Mouse (Mus musculus) thymus, postnatal 0 days (tissue): Measurements from ENCODE around the gene P2rx3. TPM values are rescaled to one million over a fixed set of nuclear protein-coding genes. Genes with fewer than 3 reads are reported as not detected.
A peak's percentile ranks its signal among the peaks of the same experiment; 100 is the strongest.

Experiments
- DNase-seq: peaks from one replicate; pipeline ENCODE4 v3.0.0-alpha.2; 2015; ENCODE audit warnings: low spot score
- polyA plus RNA-seq: library from polyadenylated mRNA; unstranded; fragments of >200 nt; fragmentation: Nextera tagmentation; extraction: Ambion mirVana; gene quantifications from 2 replicates; pipeline ENCODE4 v1.2.1, GENCODE M21; 2015

Gene P2rx3
- 0.30 and 0.31 TPM in 2 replicates for polyA plus RNA-seq

- peak; percentile 95 for DNase-seq
Observed at GRCm38 (mm10) chr2:85037047-85038026, at the start of gene P2rx3, which contains the start of gene Ssrp1. TSS of gene P2rx3 (minus strand) at chr2:85037462. TSS of gene Ssrp1 (plus strand) at chr2:85037234.

- DNase-seq, result no peak
Observed at GRCm38 (mm10) chr2:85073751-85074150, 36.5 kb upstream of the P2rx3 start.

GRCm38 (mm10) chr2:85071921-85072320, 34.7 kb upstream of the P2rx3 start:
- no peak for DNase-seq

- DNase-seq, result no peak
Observed at GRCm38 (mm10) chr2:85070086-85070485, 32.8 kb upstream of the P2rx3 start.

- DNase-seq, result no peak
Observed at GRCm38 (mm10) chr2:85068626-85069025, 31.4 kb upstream of the P2rx3 start.

GRCm38 (mm10) chr2:85067903-85068625, 30.8 kb upstream of the P2rx3 start:
- DNase-seq, result no peak

GRCm38 (mm10) chr2:85066937-85067336, 29.7 kb upstream of the P2rx3 start:
- no peak for DNase-seq

- no peak for DNase-seq
Observed at GRCm38 (mm10) chr2:85065141-85065875, 28.0 kb upstream of the P2rx3 start.

GRCm38 (mm10) chr2:85061107-85061541, 23.9 kb upstream of the P2rx3 start:
- DNase-seq, result no peak

- peak; percentile 32 for DNase-seq
Observed at GRCm38 (mm10) chr2:85060591-85061060, 23.4 kb upstream of the P2rx3 start.

GRCm38 (mm10) chr2:85059677-85060076, 22.4 kb upstream of the P2rx3 start:
- no peak for DNase-seq

- DNase-seq, result no peak
Observed at GRCm38 (mm10) chr2:85056711-85057110, 19.4 kb upstream of the P2rx3 start.

GRCm38 (mm10) chr2:85053192-85053816, 16.0 kb upstream of the P2rx3 start:
- DNase-seq, result no peak

- DNase-seq, result no peak
Observed at GRCm38 (mm10) chr2:85050746-85051145, 13.5 kb upstream of the P2rx3 start.

GRCm38 (mm10) chr2:85050001-85050634, 12.9 kb upstream of the P2rx3 start:
- DNase-seq, result no peak

GRCm38 (mm10) chr2:85049277-85049676, 12.0 kb upstream of the P2rx3 start:
- no peak for DNase-seq

- peak; percentile 62 for DNase-seq
Observed at GRCm38 (mm10) chr2:85048168-85048751, 11.0 kb upstream of the P2rx3 start.

- DNase-seq, result peak; percentile 91
Observed at GRCm38 (mm10) chr2:85047596-85048167, 10.4 kb upstream of the P2rx3 start, which contains the start of gene Tnks1bp1. TSS of gene Tnks1bp1 (plus strand) at chr2:85048022.

- no peak for DNase-seq
Observed at GRCm38 (mm10) chr2:85047081-85047480, 9.8 kb upstream of the P2rx3 start.
